Mouse (Mus musculus): Measurements from ENCODE around the gene Epb41. TPM values are rescaled to one million over a fixed set of nuclear protein-coding genes. Genes with fewer than 3 reads are reported as not detected.

The Epb41 gene
- polyA plus RNA-seq, 3 experiments from 2014 or later = 28.0 to 33.5 (median 31.8) TPM

DNA sequence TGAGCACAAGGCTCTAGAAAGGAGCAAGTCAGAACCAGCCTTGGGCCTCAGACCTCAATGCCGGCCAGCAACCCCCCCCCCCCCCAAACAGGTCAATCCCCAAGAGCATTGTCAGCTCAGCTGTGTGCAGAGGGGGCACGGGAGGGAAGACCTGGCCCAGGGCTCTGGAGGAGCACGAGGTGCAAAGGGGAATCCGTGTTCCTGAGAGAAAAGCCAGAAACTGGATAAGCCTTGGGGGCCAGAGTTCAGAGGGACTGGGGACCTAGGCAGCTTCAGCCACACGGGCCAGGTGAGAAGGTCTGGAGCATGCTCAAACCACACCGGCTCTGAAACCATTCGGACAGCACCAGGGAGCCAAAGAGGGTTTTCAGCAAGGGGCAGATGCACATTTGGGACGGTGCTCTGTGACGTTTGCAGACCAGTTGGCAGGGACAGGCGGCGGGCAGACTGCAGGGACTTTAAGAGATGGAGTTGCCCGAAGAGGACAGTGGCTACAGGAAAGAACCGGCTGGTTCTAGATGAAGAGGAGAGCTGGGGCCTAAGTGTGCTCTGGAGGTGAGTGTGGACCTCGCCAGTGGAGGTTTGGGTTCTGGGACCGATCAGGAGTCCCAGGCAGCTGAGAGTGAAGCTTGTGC lies 155.5 kb downstream of the Epb41 start:
- ATAC-seq = no peak

DNA sequence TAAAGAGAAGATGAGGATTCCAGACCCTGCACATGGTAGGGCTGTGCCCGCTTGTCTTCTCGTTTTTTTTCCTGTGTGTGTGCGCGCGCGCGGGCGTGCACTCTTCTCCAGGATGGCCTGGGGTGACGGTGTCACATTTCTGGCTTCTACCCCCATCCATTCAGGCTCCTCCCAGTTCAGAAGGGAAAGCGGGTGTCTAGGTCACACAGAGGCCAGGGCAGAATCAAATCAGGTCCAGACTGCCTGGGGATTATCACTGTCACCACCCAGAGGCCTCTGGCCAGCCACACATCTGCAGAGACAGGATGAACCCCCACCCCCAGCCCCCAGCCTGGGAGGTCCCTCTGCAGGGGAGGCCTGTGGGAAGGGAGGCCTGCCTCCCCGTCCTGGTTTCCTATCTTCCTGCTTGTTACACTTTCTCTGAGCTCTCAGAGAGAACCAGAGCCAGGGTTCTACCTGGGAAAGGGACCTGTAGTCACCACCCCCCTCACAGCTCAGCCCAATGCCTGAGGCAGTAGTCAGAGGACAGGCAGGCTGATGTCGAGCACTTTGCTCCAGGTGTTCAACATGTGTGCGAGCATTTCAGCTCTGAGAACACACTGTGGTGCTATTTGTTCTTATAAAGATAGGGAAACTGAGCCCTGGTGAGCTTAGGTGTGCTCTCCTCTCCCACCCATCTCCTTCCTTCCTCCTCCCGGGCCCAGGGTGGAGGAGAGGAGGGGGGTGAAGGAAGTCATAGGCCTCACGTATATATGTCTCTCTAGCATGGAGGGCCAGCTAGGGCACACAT lies 156.2 kb downstream of the Epb41 start:
- ATAC-seq = no peak

DNA sequence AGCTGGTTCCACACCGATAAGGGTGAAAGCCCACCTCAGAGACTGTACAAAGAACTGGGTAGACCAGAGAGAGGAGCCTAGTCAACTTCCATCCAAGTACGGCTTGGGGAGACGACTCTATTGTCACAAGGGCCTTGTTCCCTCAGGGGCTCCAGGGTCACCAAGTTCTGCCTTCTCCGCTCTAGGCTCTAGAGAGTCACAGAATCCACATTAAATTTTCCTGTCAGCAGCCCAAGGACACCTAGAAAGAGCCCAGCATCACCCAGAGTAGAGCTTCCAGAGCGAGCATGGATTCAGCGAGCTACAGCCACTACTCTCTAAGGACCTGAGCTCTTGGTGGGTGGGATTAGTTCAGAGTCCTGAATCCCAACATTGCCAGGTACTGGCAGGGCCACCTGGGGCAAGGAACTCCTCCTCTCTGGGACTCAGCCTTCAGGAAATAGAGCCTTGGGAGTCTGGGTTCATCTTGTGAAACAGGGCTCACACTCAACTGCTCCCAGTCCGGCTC lies 157.0 kb downstream of the Epb41 start:
- ATAC-seq = no peak

DNA sequence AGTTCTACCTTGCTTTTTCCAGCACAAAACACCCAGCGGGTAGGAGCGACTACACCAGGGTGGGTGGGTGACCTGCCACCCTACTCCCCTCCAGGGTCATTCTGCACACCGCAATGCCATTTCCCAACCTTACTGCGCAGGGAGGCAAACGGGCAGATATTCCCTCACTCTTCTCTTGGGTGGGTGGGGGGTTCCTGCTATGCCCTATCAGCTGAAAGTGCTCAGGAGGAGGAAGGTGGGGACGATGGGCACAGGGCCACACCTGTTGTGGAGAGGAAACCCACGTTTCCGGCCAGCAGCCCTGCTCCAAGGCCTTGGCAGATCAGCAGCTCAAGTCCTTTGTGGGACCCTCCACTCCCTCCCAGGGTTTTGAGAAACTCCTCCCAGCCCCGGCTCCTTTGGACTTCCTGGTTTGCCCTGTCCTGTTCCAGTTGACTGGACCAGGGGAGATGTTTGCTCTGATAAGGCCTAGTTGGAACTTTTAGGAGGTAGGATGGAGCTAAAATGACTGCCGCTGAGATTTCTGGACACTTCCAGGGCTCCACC lies 158.0 kb downstream of the Epb41 start:
- no peak for ATAC-seq

DNA sequence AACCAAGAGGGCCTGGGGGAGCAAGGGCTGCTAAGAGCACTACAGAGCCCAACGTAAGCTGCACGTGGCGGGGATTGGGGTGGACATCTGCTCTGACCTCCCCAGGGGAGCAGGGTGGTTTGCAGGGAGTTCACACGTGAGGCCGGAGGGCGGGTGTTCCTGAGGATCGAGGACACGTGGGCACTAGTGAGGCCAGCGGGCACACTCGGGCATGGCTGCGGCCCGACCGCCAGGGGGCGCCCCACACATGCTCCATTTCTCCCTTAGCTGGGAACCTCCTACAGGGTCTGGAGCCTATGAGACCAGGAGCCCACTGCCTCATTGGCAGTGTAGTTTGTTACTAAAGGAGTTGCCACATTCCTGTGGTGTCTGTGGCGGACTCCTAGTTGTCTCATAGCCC lies 158.7 kb downstream of the Epb41 start:
- no peak for ATAC-seq

DNA sequence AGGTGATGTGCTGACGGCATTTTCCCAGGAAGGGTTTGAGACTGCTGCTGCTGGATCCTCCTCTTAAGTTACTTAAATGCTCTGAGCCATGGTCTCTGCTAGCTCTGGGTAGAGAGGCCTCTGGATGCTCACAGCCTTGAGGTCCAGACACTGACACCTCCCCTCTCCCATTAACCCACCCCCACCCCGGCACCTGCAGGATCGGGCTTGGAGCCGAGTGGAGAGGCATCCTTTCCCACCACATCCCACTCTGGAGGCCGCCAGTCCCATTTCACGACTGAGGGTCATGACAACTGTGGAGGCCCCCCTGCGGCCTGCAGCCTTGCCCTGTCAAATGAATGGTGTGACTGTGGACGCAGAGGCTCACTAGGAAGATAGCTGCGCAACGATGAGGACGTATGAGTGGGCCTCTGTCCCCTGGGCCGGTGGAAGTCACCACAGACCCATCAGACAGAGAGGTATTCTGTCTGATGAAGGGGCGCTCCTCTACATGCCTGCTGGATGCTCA lies 159.2 kb downstream of the Epb41 start:
- no peak for ATAC-seq

DNA sequence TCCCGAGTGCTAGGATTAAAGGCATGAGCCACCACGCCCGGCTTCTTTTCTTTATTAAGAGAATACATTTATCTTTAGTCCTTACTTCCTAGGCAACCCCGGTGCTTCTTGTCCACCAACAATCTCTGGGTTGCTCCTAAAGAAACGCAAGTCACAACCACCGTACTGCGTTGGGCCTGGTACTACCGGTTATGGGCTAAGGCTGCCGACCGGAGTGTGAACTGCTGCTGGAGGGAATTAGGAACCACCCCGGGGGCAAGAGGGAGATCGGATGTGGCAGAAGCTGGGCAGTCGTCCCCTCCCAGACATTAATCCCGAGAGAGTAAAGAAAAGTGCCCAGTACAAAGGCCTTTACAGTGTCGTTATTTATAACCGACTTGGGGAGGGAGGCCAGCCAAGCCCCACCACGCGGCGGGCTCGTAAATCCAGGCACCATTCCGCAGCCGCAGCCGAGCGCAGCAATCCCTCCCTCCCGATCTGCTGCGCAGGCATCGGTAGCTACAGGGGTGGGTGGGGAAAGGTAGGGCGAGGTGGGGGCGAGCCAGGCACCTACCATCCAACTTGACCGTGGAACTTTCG lies 160.1 kb downstream of the Epb41 start:
- ATAC-seq = no peak

DNA sequence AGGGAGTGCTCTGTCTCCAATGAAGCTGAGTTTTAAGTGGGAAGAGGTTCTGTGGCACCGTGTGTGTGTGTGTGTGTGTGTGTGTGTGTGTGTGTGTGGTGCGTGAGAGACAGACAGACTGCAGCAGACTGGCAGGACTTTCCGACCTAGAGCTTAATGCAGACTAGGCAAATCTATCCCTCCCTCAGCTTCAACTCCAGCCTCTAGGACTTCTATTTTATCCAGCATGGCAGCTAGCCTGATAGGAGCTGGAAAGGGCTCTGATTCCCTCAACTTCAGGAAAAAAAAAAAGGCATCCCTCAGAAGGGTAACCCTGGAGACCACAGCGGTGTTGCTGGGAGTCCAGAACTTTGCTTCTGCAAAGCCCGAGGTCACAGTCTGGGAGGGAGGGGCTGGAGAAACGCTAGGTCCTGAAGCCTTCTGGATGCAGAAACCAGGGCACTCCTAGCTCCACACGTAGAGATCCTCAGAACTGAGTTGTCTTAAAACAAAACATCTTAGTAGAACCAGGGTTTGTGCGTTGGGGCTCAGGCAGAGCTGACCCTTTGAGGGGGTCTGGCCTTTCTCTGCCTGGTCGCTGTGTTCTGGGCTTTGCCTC lies 161.0 kb downstream of the Epb41 start:
- ATAC-seq = no peak

DNA sequence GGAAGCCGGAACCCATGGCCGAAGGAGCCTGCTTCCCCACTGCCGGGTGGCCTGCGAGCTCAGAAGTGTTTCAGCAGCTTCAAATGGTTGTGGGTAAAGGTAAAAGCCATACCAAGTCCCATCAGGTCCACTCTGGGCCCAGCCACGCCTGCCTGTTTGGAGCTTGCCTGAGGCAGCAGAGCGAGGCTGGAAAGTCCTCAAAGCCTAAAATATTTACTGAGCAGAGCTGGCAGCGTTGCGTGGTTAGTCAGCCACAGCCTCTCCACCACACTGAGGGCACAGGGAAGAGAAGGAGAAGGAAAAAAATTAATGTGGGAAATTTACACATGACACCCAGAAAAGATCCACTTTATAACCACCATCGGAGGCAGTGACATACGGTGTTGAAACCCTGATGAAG lies 161.6 kb downstream of the Epb41 start:
- ATAC-seq = no peak

DNA sequence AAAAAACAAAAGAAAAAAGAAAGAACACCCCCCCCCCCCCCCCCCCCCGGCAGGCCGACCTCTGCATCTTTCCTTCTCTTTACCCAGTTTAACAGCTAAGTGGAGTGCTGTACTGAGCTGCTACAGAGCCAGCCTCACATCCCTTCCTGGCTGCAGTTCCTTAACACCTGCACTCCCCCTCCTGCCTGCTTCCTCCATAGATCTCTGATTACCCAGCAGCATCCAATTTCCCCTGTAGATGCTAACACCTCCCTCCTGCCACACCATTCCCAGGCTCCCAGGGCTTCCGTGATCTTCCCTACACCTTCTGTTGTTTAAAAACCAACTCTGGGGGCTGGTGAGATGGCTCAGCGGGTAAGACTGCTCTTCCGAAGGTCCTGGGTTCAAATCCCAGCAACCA lies 163.6 kb downstream of the Epb41 start:
- ATAC-seq = no peak

DNA sequence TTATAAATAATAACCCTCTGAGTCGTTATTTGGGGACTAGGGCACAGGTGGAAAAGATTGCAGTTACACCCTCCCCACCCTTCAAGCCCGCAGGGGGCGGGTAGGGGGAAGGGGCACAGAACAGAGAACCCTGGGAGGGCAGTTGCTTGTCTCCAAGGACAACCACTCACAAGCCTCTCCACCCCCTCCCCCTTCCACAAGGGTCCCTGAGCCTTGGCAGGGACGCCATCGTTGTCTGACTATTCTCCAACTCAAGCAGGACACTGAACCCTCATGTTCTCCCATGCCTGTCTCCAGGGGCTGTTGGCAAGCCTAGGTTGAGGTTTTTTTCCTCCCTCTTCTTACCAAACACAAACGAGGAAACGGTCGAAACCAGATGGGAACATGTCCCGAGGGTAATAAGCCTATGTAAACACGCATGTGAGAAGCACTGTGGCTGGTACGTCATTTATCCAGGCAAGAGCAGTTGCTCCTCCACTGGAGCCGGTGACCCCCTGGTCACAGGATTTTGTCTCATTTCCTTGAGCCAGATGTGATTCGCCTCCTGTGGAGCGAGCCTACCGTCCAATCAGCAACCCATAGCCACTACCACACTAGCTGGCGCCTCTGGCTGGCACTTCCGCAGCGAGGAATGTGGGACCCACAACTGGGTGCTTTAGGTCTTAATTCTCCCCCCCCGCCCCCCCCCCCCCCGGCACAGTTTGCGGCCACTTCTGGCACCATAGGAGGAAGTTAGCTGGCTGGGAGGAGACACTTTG lies 164.7 kb downstream of the Epb41 start:
- no peak for ATAC-seq

DNA sequence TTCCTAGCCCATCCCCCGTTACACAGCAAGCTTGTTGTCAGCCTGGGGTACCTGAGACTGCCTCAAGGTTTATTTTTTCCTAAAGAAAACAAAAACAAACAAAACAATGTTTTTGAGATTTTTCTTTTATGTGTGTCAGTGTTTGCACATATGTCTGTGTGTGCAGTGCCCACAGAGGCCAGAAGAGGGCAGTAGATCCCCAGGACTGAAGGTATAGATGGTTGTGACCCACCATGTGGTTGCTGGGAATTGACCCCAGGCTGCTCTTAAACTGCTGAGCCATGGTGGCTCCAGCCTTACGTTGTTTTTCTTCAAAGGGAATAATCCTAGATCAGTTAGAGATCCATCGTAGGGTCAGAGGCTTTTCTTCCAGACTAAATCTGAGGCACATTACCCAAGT lies 167.2 kb downstream of the Epb41 start:
- no peak for ATAC-seq

DNA sequence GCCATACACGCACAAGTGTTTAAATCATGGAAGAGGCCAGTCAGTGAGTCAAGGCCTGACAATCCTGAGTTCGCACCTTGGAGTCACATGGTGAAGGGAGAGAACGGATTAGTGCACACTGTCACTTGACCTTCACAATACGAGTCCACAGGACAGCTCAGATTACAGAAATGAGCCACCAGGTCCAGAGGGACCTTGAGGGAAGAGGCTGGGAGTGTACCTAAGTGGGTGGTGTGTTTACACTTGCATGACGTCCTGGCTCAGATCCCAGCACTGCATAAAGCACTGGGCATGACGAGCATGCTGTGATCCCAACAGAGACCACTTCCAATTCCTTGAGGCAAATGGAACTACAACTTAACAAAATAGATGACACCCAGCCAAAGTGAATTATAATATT lies 168.7 kb downstream of the Epb41 start:
- ATAC-seq = no peak

DNA sequence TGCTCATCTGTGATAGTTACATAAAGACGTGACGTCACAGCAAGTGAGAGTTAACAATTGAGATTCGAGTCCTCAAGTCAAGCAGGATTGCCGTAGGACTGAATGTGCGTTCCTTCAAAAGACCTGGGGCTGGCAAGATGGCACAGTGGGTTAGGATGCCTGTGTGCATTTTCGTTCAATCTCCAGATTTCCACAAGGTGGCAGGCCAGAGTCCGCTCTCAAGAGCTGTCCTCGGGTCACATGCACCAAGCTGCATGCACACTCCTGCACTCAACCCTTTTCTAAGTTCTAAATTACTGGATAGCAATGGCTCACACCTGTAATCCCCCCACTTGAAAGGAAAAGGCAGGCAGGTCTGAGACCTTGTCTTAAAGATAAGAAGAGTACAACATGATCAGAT lies 170.6 kb downstream of the Epb41 start:
- no peak for ATAC-seq

DNA sequence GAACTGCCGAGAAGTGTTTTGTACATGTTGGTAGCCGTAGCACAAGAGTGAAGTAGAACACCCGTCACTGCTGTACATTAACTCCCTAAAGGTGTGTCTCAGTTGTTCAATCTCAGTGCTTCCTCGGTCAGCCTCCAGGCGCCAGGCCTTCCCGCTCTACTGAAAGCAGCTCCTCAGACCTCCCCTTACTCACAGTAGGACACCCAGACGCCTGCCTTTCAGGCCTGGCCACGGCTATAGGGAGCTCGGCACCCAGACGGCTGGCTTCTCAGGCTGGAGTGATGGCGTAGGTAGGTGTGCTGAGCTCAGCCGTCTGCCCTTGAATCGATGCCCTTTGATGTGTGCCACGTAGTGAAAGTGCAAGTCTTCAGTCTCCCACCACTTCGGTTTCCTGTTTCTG lies 174.0 kb downstream of the Epb41 start:
- ATAC-seq = peak; percentile 69

DNA sequence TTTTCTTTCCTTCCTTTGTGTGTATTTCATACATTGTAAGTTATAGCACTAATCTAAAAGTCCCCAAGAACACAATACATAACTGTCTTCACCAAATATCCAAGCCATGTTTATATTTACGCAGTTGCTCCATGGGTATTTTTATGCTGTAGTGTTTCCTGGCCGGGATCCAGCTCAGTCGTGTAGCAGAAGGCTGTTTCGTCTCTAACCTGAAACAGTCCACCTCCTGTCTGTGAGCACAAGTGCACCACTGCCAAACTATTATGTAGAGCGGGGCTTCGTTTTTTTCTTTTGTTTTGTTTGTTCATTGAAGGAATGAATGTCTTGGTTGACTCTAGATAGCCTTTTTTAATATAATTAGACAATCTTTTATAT lies 176.0 kb downstream of the Epb41 start:
- no peak for ATAC-seq

DNA sequence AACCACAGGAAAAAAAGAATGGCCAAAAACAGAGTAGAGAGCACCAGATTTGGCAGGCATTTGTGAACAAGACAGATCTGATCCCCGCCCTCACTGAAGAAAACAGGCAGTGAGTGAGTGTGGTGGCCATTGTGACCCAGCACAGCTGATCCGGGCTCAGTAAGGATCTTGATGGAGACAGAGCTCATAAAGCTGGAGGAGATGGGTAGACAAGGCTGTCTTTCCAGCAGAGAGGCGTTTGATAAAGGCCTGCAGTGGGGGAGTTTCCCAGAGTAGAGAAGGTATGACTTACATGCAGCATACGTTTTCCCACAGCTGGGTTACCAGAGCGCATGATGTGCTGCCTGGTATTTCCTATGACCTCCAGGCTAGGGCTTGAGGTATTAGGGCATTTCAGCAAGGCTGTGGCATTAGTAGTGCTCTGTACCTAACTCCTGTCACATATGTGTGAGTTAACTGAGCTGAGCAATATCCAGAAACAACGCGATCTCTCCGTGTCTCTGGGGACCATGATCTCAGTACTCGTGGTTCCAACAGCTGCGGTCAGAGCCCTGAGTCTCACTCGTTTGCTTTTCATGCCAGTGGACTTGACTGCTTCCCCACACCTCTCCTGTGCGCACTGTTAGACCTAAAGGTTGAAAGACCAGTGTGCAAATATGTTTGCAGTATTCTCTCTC lies 176.5 kb downstream of the Epb41 start:
- no peak for ATAC-seq

DNA sequence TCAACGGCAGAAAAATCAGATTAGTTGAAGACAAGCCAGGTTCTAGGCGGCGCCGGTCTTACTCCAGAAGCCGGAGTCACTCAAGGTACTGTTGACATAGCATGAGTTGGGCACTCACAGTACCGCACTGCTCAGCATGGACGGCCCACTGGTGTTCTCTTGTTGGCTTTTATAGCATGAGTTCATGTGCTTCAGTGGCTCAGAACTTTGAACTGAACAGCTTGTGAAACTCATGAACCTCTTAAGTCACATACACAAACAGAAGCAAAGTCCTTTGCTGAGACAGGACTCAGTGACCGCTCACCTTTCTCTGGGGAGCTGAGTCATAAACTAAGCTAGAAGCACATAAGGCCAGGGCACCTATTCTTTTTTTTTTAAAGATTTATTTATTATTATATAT lies 177.3 kb downstream of the Epb41 start:
- ATAC-seq = no peak

DNA sequence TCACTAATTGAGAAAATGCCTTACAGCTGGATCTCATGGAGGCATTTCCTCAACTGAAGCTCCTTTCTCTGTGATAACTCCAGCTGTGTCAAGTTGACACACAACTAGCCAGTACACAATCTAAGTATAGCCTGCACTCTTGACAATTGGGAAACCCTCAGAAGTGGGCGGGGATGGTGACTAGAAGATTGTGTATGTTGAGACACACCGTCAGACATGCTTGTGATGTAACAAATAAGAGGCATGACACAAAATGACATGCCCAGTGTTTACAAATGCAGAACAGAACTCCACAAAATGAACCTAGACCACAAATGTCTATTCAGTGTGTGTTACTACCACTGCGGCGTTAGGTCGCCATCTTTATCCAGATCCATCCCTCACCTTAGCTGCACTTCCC lies 178.0 kb downstream of the Epb41 start:
- no peak for ATAC-seq

DNA sequence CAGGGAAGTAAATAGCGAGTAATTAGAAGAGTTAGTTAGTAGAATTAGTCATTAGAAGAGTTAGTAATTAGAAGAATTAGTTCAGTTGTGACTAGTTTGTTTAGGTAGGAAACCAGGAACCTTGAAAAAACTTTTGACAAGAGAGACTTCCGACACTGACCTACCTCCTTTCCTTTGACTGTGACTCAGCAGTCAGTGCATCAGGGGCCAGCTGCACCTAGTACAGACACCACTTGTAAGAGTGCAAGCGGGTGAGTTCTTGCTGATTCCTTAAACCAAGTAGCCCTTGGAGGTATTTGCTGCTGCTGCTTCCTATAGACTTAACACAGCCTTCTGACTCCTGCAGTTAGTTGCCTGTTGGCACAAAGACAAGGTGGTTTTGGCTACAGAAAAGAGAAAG lies 184.4 kb downstream of the Epb41 start:
- no peak for ATAC-seq

DNA sequence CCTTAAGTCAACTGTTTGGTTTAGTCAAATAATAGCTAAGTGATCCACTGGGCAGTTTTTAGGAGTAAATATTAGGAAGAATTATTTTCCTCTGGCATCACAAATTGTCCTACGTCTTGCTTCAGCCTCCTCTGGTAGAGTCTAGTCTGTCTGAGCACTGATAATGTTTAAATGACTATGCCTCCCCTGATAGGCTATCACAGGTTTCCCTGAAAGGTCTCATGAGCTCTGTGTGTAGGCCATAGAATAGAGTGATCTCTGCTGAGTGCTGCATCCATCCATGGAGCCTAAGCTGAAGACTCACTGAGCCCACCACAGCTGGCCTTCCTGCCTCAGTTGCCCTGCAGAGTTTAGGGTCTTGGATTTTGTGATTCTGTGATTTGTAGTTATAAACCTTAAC lies 186.6 kb downstream of the Epb41 start:
- ATAC-seq = no peak

DNA sequence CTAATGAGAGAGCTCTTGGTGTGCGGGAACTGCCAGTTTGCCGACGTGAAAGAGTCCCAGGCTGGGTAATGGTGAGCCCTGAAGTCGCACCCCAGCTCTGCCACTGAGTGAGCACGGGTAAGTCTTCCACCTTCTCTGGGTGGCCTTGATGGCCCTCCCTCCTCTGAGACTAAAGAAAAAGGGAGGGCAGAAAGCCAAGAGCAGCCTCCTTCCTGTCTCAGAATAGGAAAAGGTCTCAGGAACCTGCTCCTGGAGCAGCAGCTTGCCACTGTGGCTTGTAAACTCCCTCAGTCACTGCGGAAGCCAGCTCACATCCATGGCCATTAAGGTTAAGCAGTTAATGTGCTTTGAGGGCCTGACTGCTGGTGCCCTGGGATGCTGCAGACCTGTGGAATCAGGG lies 189.7 kb downstream of the Epb41 start:
- no peak for ATAC-seq

All from inflammation-experienced regulatory T-cells, adult 6 months (primary cell).